Mouse (Mus musculus) heart, adult 2 months (tissue): ENCODE results near the gene Rabl3. TPM values are rescaled to one million over a fixed set of nuclear protein-coding genes. Genes with fewer than 3 reads are reported as not detected.
A peak's percentile ranks its signal among the peaks of the same experiment; 100 is the strongest.

ENCODE experiments used
- DNase-seq, 2 experiments: peaks; one replicate each; pipeline ENCODE4 v3.0.0; 2021
- H3K27ac ChIP-seq: fragments of 200-600 bp; 2 replicates; pipeline ENCODE4 v1.8.1; 2022
- H3K27me3 ChIP-seq: fragments of 200-500 bp; 2 replicates; pipeline ENCODE4 v1.6.1; 2012; ENCODE audit warnings: mild to moderate bottlenecking, low read length, inconsistent platforms, mixed read lengths; ENCODE audit not compliant: control insufficient read depth, insufficient read depth
- H3K36me3 ChIP-seq: fragments of 200-500 bp; 2 replicates; pipeline ENCODE4 v1.6.1; 2012; ENCODE audit warnings: low read length, inconsistent platforms; ENCODE audit not compliant: control insufficient read depth, insufficient read depth
- H3K4me1 ChIP-seq: fragments of 200-500 bp; 2 replicates; pipeline ENCODE4 v1.6.1; 2011; ENCODE audit warnings: low read length; ENCODE audit not compliant: control insufficient read depth, insufficient read depth
- H3K4me3 ChIP-seq: fragments of 200-600 bp; 2 replicates; pipeline ENCODE4 v1.8.1; 2022
- H3K79me2 ChIP-seq: fragments of 200-500 bp; replicated peaks from 2 replicates; pipeline ENCODE4 v1.6.1; 2012; ENCODE audit warnings: mild to moderate bottlenecking, inconsistent platforms, low read length, moderate library complexity, mixed read lengths; ENCODE audit not compliant: control insufficient read depth, insufficient read depth
- H3K9ac ChIP-seq: fragments of 200-500 bp; 2 replicates; pipeline ENCODE4 v1.6.1; 2012; ENCODE audit warnings: low read depth, mild to moderate bottlenecking, control low read depth, inconsistent platforms, low read length, mixed read lengths
- CTCF ChIP-seq: fragments of 200-600 bp; IDR thresholded peaks from 2 replicates; pipeline ENCODE4 v1.8.1; 2022; ENCODE audit warnings: antibody characterized with exemption, mild to moderate bottlenecking, moderate library complexity
- EP300 ChIP-seq: fragments of 200-500 bp; IDR thresholded peaks from 2 replicates; pipeline ENCODE4 v1.6.1; 2011; ENCODE audit warnings: low read depth, low read length, control low read depth; ENCODE audit not compliant: insufficient read depth
- POLR2A ChIP-seq: fragments of 200-500 bp; IDR thresholded peaks from 2 replicates; pipeline ENCODE4 v1.6.1; 2011; ENCODE audit warnings: mild to moderate bottlenecking, low read depth, low read length, control low read depth; ENCODE audit not compliant: insufficient read depth
- WGBS: fragments of 180-500 bp; shearing (Covaris S2); methylation state at CpG from one replicate; pipeline ENCODE4 v1.1.7; 2018; 5-methylcytosine and 5-hydroxymethylcytosine counted together
- intact Hi-C: fragments of 180-260 bp; cut with DNase I; formaldehyde crosslinking; loops from one replicate; pipeline ENCODE4 v1.15.1; 2025
- polyA plus RNA-seq: library from polyadenylated mRNA; depleted of rRNA; stranded (reverse); fragments of >200 nt; gene quantifications from 2 replicates; pipeline ENCODE4 v1.2.3, GENCODE M21; 2012
- total RNA-seq, 2 experiments: library from RNA; stranded (reverse); gene quantifications; 2 replicates each; pipeline ENCODE4 v1.2.3; 2021

Rabl3 gene
- total and polyA plus RNA-seq, 3 experiments = 3.0 to 6.8 (median 6.7) TPM

- 1% methylated on average over 22 of the region's 22 CpGs for WGBS
- no peaks in the 10 kb centered on the region for H3K79me2 ChIP-seq
- peak overlapping the region; percentile 98 for H3K27ac ChIP-seq
- peak overlapping the region; percentile 79 for H3K4me3 ChIP-seq
- peak overlapping the region; percentile 85 for H3K9ac ChIP-seq
- TF ChIP-seq EP300 (no peak), CTCF (no peak), POLR2A (no peak)
- H3K27me3 ChIP-seq = no peaks in the 10 kb centered on the region
- peaks cover 4% of the 10 kb centered on the region for H3K4me1 ChIP-seq
- H3K36me3 ChIP-seq = peaks cover 10% of the 10 kb centered on the region
- intact Hi-C loops = loop anchor here (2.0 to 10.0 kb wide), 2 partner anchors 116 to 276 kb away; partner anchors contain the start of gene Ndufb4
- no peak for DNase-seq
Measured at GRCm38 (mm10) chr16:37539240-37539610, 460 bp upstream of the Rabl3 start.

DNA sequence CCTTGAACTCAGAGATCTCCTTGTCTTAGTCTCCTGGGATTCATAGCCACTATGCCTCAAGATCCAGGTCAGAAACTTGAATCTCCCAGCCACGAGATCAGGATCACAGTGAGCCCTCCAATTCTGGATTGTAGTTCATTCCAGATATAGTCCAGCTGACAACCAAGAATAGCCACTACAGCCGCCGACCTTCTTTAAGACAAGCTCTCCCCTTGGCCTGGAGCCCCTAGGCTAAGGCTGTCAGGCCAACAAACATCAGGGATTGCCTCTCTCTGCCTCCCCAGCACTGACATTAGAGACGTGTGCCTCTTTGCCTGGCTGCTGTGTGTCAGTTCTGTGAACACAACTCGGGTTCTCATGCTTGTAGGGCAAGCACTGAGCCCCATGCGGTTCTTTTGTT is 1.1 kb downstream of the Rabl3 start:
- 65% methylated on average over 6 of the region's 6 CpGs for WGBS
- peak overlapping the region; percentile 98 for H3K27ac ChIP-seq
- intact Hi-C loops = no loop called here
- no peak overlapping the region for H3K4me3 ChIP-seq
- H3K36me3 ChIP-seq = no peaks in the 10 kb centered on the region
- DNase-seq = no peak
- H3K4me1 ChIP-seq = peaks cover 4% of the 10 kb centered on the region
- no peaks in the 10 kb centered on the region for H3K27me3 ChIP-seq
- TF ChIP-seq POLR2A (no peak), CTCF (no peak), EP300 (no peak)
- H3K79me2 ChIP-seq = no peaks in the 10 kb centered on the region
- H3K9ac ChIP-seq = no peak overlapping the region

GRCm38 (mm10) chr16:37546312-37546711 is 6.6 kb downstream of the Rabl3 start:
- H3K4me3 ChIP-seq = no peak overlapping the region

DNA sequence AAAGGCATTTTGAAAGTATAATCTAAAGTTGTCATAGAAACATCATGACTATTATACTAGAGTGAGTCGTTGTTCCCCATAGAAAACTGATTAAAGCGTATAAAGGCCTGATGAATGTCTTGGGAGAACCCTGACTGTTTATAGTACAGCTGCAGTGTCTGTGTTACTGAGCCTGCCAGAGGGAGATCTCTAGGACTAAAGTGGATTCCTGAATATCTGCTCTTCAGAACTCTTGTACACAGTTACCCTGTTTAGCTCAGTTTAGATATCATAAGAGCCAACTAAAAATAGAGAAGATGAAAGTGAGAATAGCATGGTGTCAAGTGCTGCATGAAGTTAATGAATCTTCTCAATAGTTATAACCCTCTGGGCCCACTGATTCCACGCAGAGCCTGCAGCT is 10.6 kb downstream of the Rabl3 start:
- Histone ChIP-seq H3K27me3 (no peaks in the 10 kb centered on the region), H3K79me2 (no peaks in the 10 kb centered on the region), H3K9ac (no peak overlapping the region), H3K27ac (peak overlapping the region; percentile 58), H3K4me3 (no peak overlapping the region), H3K4me1 (no peaks in the 10 kb centered on the region; the same call in 1 of the 2 replicates), H3K36me3 (0 out of 2 replicates have a peak, but pooled peaks cover 1% of the 10 kb centered on the region)
- WGBS = 59% methylated on average over 3 of the region's 3 CpGs
- no peak for DNase-seq
- no peak for TF ChIP-seq POLR2A
- no peak for TF ChIP-seq EP300
- intact Hi-C loops = no loop called here

More at GRCm38 (mm10) chr16:37546312-37546711, 6.6 kb downstream of the Rabl3 start:
- TF ChIP-seq CTCF = no peak
- TF ChIP-seq EP300 = no peak
- no peak for TF ChIP-seq POLR2A
- intact Hi-C loops = no loop called here
- H3K79me2 ChIP-seq = no peaks in the 10 kb centered on the region
- DNase-seq = no peak
- no peaks in the 10 kb centered on the region; the same call in 1 of the 2 replicates for H3K4me1 ChIP-seq
- 0 out of 2 replicates have a peak, but pooled peaks cover 1% of the 10 kb centered on the region for H3K36me3 ChIP-seq
- no peak overlapping the region for H3K9ac ChIP-seq
- H3K27ac ChIP-seq = no peak overlapping the region
- no peaks in the 10 kb centered on the region for H3K27me3 ChIP-seq
- 89% methylated on average over 5 of the region's 5 CpGs for WGBS

DNA sequence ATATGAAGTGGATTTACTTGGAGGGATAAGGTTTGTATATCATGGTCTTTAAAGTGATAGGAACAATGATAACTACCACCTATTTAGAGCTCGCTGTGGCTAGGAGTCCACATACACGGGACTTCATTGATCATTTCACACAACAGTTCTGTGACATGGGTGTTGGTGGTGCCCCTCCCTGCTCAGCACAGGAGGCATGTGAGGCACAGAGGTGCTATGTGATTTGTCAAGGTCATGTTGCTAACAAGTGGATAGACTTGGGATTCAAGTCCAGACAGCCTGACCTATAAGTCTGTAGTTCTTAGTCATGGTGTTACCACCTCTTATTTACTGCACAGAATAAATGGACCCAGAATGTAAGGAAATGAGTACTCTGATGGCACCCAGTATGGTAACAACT is 11.3 kb downstream of the Rabl3 start:
- Histone ChIP-seq H3K4me3 (no peak overlapping the region), H3K27ac (peak overlapping the region; percentile 58; the same call in 1 of the 2 replicates), H3K36me3 (0 out of 2 replicates have a peak, but pooled peaks cover 1% of the 10 kb centered on the region), H3K4me1 (no peaks in the 10 kb centered on the region; the same call in 1 of the 2 replicates), H3K9ac (no peak overlapping the region), H3K79me2 (no peaks in the 10 kb centered on the region), H3K27me3 (no peaks in the 10 kb centered on the region)
- intact Hi-C loops = no loop called here
- no peak for DNase-seq
- no peak for TF ChIP-seq POLR2A
- TF ChIP-seq CTCF = no peak
- TF ChIP-seq EP300 = no peak
- 75% methylated on average over 2 of the region's 2 CpGs for WGBS

GRCm38 (mm10) chr16:37552824-37553223 is 13.1 kb downstream of the Rabl3 start:
- Histone ChIP-seq H3K27ac (no peak overlapping the region), H3K4me1 (no peaks in the 10 kb centered on the region; the same call in 1 of the 2 replicates), H3K27me3 (no peaks in the 10 kb centered on the region), H3K4me3 (no peak overlapping the region), H3K36me3 (peaks cover 1% of the 10 kb centered on the region; the same call in 1 of the 2 replicates), H3K9ac (no peak overlapping the region), H3K79me2 (no peaks in the 10 kb centered on the region)
- DNase-seq = no peak
- no peak for TF ChIP-seq POLR2A
- TF ChIP-seq EP300 = no peak
- TF ChIP-seq CTCF = no peak
- intact Hi-C loops = no loop called here
- 87% methylated on average over 3 of the region's 3 CpGs for WGBS
